Mouse (Mus musculus): Measurements from ENCODE around the gene E130308A19Rik.

Gene E130308A19Rik

GRCm38 (mm10) chr4:59728839-59729238, 102.8 kb downstream of the E130308A19Rik start:
- no peak for DNase-seq (ENCODE audit: low spot score)

GRCm38 (mm10) chr4:59731544-59731943, 105.5 kb downstream of the E130308A19Rik start:
- no peak for DNase-seq (ENCODE audit: low spot score)

- DNase-seq (ENCODE audit: low spot score) = no peak
These were observed 113.3 kb downstream of the E130308A19Rik start for GRCm38 (mm10) chr4:59739321-59739720.

- no peak for DNase-seq (ENCODE audit: low spot score)
These were observed 113.9 kb downstream of the E130308A19Rik start for GRCm38 (mm10) chr4:59739882-59740281.

GRCm38 (mm10) chr4:59753491-59754140, 127.6 kb downstream of the E130308A19Rik start:
- no peak for DNase-seq (ENCODE audit: low spot score)

GRCm38 (mm10) chr4:59756332-59757082, 130.5 kb downstream of the E130308A19Rik start:
- DNase-seq (ENCODE audit: low spot score) = peak; percentile 52

GRCm38 (mm10) chr4:59757452-59758435, 131.7 kb downstream of the E130308A19Rik start:
- DNase-seq (ENCODE audit: low spot score) = no peak

- DNase-seq (ENCODE audit: low spot score) = no peak
These were observed 134.0 kb downstream of the E130308A19Rik start for GRCm38 (mm10) chr4:59760016-59760415.

GRCm38 (mm10) chr4:59760636-59761364, 134.8 kb downstream of the E130308A19Rik start:
- DNase-seq (ENCODE audit: low spot score) = no peak

- no peak for DNase-seq (ENCODE audit: low spot score)
These were observed 135.3 kb downstream of the E130308A19Rik start for GRCm38 (mm10) chr4:59761365-59761729.

GRCm38 (mm10) chr4:59764950-59765349, 138.9 kb downstream of the E130308A19Rik start:
- DNase-seq (ENCODE audit: low spot score) = no peak

GRCm38 (mm10) chr4:59765385-59766005, 139.5 kb downstream of the E130308A19Rik start:
- no peak for DNase-seq (ENCODE audit: low spot score)

- DNase-seq (ENCODE audit: low spot score) = no peak
These were observed 141.7 kb downstream of the E130308A19Rik start for GRCm38 (mm10) chr4:59767717-59768116.

- no peak for DNase-seq (ENCODE audit: low spot score)
These were observed 146.3 kb downstream of the E130308A19Rik start for GRCm38 (mm10) chr4:59772171-59772879.

GRCm38 (mm10) chr4:59777828-59778227, 151.8 kb downstream of the E130308A19Rik start:
- no peak for DNase-seq (ENCODE audit: low spot score)

- no peak for DNase-seq (ENCODE audit: low spot score)
These were observed 154.6 kb downstream of the E130308A19Rik start for GRCm38 (mm10) chr4:59780568-59780967.

GRCm38 (mm10) chr4:59782853-59783684, 157.1 kb downstream of the E130308A19Rik start:
- no peak for DNase-seq (ENCODE audit: low spot score)

GRCm38 (mm10) chr4:59783685-59784279, 157.8 kb downstream of the E130308A19Rik start:
- peak; percentile 93 for DNase-seq (ENCODE audit: low spot score)

- no peak for DNase-seq (ENCODE audit: low spot score)
These were observed 159.4 kb downstream of the E130308A19Rik start for GRCm38 (mm10) chr4:59785412-59785811.
